Mouse (Mus musculus): ENCODE data around the gene Atrnl1.

Gene Atrnl1

GRCm38 (mm10) chr19:58084826-58085225 is 474.0 kb downstream of the Atrnl1 start:
- DNase-seq, result no peak

GRCm38 (mm10) chr19:58086734-58087133 is 475.9 kb downstream of the Atrnl1 start:
- DNase-seq, result no peak

- no peak for DNase-seq
Measured at GRCm38 (mm10) chr19:58087901-58088300, 477.1 kb downstream of the Atrnl1 start.

GRCm38 (mm10) chr19:58088433-58088832 is 477.6 kb downstream of the Atrnl1 start:
- no peak for DNase-seq

- no peak for DNase-seq
Measured at GRCm38 (mm10) chr19:58091911-58092310, 481.1 kb downstream of the Atrnl1 start.

GRCm38 (mm10) chr19:58094781-58095543 is 484.1 kb downstream of the Atrnl1 start:
- DNase-seq, result no peak

- DNase-seq, result no peak
Measured at GRCm38 (mm10) chr19:58095776-58096175, 484.9 kb downstream of the Atrnl1 start.

- no peak for DNase-seq
Measured at GRCm38 (mm10) chr19:58097195-58097594, 486.4 kb downstream of the Atrnl1 start.

- no peak for DNase-seq
Measured at GRCm38 (mm10) chr19:58099539-58099938, 488.7 kb downstream of the Atrnl1 start.

GRCm38 (mm10) chr19:58100381-58100780 is 489.5 kb downstream of the Atrnl1 start:
- DNase-seq, result no peak

- DNase-seq, result peak in 1 of 2 experiments; percentile 24
Measured at GRCm38 (mm10) chr19:58104544-58104943, 493.7 kb downstream of the Atrnl1 start.

GRCm38 (mm10) chr19:58107632-58108031 is 496.8 kb downstream of the Atrnl1 start:
- no peak for DNase-seq

GRCm38 (mm10) chr19:58110491-58110890 is 499.7 kb downstream of the Atrnl1 start:
- DNase-seq, result no peak

GRCm38 (mm10) chr19:58111291-58111690 is 500.5 kb downstream of the Atrnl1 start:
- no peak for DNase-seq

- no peak for DNase-seq
Measured at GRCm38 (mm10) chr19:58112151-58112550, 501.3 kb downstream of the Atrnl1 start.

- DNase-seq, result no peak
Measured at GRCm38 (mm10) chr19:58113092-58113731, 502.4 kb downstream of the Atrnl1 start.

GRCm38 (mm10) chr19:58117595-58117994 is 506.8 kb downstream of the Atrnl1 start:
- no peak for DNase-seq

GRCm38 (mm10) chr19:58118141-58118835 is 507.5 kb downstream of the Atrnl1 start:
- DNase-seq, result peak; percentile 71 to 82

- no peak for DNase-seq
Measured at GRCm38 (mm10) chr19:58118864-58119263, 508.0 kb downstream of the Atrnl1 start.

- DNase-seq, result no peak
Measured at GRCm38 (mm10) chr19:58119681-58120173, 508.9 kb downstream of the Atrnl1 start.

GRCm38 (mm10) chr19:58120661-58121060 is 509.8 kb downstream of the Atrnl1 start:
- DNase-seq, result no peak

- DNase-seq, result no peak
Measured at GRCm38 (mm10) chr19:58121628-58122027, 510.8 kb downstream of the Atrnl1 start.

- no peak for DNase-seq
Measured at GRCm38 (mm10) chr19:58123620-58124019, 512.8 kb downstream of the Atrnl1 start.

- no peak for DNase-seq
Measured at GRCm38 (mm10) chr19:58124566-58124965, 513.7 kb downstream of the Atrnl1 start.

Measured in cerebellum, postnatal 14 days (tissue).